Mouse (Mus musculus): Measurements from ENCODE around the gene Nup210. TPM values are rescaled to one million over a fixed set of nuclear protein-coding genes. Genes with fewer than 3 reads are reported as not detected.

Nup210 gene
- polyA plus RNA-seq, 2 experiments, result 12.6 to 18.9 TPM

DNA sequence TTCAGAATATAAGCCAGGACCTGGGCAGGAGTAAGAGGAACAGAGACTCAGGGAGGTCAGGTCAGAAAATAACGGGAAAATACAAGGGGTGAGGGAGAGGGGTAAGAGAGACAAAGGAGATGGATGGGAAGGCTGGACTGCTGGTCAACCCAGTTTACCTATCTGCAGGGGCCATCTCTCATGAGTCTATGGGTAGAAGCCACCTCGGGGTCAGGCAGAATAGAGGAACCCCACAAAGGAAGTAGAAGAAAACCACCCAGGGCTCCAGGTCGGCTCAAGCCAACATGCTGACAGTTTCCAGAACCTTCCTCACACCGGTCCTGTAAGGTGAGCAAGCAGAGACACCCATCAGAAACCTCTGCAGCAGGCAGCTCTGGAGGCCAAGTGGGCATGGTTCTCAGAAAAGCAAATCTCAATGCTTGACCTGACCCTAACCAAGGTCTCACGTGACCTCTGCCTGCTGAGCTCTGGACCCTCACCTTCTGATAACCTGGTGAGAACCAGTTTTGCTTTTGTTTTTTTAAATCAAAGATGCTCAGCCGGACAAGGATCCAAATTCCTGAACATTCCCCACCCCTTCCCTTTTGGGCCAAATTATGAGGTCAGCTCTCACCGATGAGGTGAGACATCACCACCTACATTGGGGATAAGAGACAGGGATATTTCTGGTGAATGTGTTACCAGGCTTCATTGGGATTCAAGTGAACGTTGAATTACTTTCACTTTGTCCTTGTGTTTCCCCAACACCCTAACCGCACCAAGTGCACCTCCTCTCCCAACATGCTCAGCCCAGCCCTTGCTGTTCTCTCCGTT is 5.3 kb downstream of the Nup210 start:
- Histone ChIP-seq H3K27me3 (ENCODE audit: control insufficient read depth, insufficient read depth, low read length) (no peaks in the 10 kb centered on the region; the same call in none of the 2 replicates), H3K4me2 (replicated peaks; ENCODE audit: low read depth, low read length, severe bottlenecking) (no peak overlapping the region), H3K4me3 (replicated peaks; ENCODE audit: low read length) (no peak overlapping the region), H3K36me3 (ENCODE audit: control insufficient read depth, insufficient read depth, low read length) (no peaks in the 10 kb centered on the region), H3K27ac (replicated peaks; ENCODE audit: low read depth, low read length) (no peak overlapping the region), H3K4me1 (ENCODE audit: control insufficient read depth, insufficient read depth, low read length) (no peaks in the 10 kb centered on the region), H3K9ac (ENCODE audit: low read depth, low read length, severe bottlenecking) (no peak overlapping the region), H3K9me3 (ENCODE audit: control insufficient read depth, low read length) (no peaks in the 10 kb centered on the region)
- WGBS, result 79% methylated on average over 10 of the region's 10 CpGs
- ATAC-seq (ENCODE audit: low FRiP score, low read depth) (no peak), DNase-seq (ENCODE audit: low spot score) (no peak)
- no peak for TF ChIP-seq POLR2A (IDR thresholded peaks at IDR 0.05; ENCODE audit: borderline replicate concordance, extremely low read depth, insufficient read depth, insufficient read length)

GRCm38 (mm10) chr6:91110323-91111020 is 6.2 kb downstream of the Nup210 start:
- Histone ChIP-seq H3K4me1 (ENCODE audit: control insufficient read depth, insufficient read depth, low read length) (no peaks in the 10 kb centered on the region), H3K9ac (ENCODE audit: low read depth, low read length, severe bottlenecking) (no peak overlapping the region), H3K4me2 (replicated peaks; ENCODE audit: low read depth, low read length, severe bottlenecking) (no peak overlapping the region), H3K27ac (replicated peaks; ENCODE audit: low read depth, low read length) (no peak overlapping the region), H3K4me3 (replicated peaks; ENCODE audit: low read length) (no peak overlapping the region), H3K9me3 (ENCODE audit: control insufficient read depth, low read length) (no peaks in the 10 kb centered on the region), H3K36me3 (ENCODE audit: control insufficient read depth, insufficient read depth, low read length) (no peaks in the 10 kb centered on the region), H3K27me3 (ENCODE audit: control insufficient read depth, insufficient read depth, low read length) (no peaks in the 10 kb centered on the region)
- DNase-seq (ENCODE audit: low spot score) (no peak), ATAC-seq (ENCODE audit: low FRiP score, low read depth) (no peak)
- no peak for TF ChIP-seq POLR2A (IDR thresholded peaks at IDR 0.05; ENCODE audit: borderline replicate concordance, extremely low read depth, insufficient read depth, insufficient read length)
- 61% methylated on average over 13 of the region's 13 CpGs for WGBS

DNA sequence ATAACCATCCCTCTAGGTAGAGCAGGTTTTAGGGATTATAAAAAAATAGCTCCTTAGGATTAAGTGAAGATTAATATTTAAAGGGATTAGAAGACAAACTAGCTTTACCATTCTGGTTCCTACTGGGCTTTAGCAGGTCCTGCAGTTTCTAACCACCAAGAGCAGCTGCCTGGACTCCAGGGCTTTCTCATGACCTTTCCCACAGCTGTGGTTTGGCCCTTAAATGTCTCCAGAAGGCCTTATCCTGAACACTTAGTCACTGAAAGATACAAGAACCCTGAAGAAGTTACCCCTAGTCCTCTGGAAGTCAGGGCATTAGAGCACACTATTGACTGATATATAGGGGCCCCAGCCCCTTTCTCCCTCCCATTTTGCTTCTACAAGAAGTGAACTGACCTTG is 7.1 kb downstream of the Nup210 start:
- Histone ChIP-seq H3K27me3 (ENCODE audit: control insufficient read depth, insufficient read depth, low read length) (no peaks in the 10 kb centered on the region), H3K36me3 (ENCODE audit: control insufficient read depth, insufficient read depth, low read length) (no peaks in the 10 kb centered on the region), H3K4me1 (ENCODE audit: control insufficient read depth, insufficient read depth, low read length) (no peaks in the 10 kb centered on the region; the same call in 1 of the 2 replicates), H3K27ac (replicated peaks; ENCODE audit: low read depth, low read length) (no peak overlapping the region), H3K4me3 (replicated peaks; ENCODE audit: low read length) (no peak overlapping the region), H3K9me3 (ENCODE audit: control insufficient read depth, low read length) (no peaks in the 10 kb centered on the region), H3K9ac (ENCODE audit: low read depth, low read length, severe bottlenecking) (no peak overlapping the region), H3K4me2 (replicated peaks; ENCODE audit: low read depth, low read length, severe bottlenecking) (no peak overlapping the region)
- TF ChIP-seq POLR2A (IDR thresholded peaks at IDR 0.05; ENCODE audit: borderline replicate concordance, extremely low read depth, insufficient read depth, insufficient read length), result no peak
- ATAC-seq (ENCODE audit: low FRiP score, low read depth) (no peak), DNase-seq (ENCODE audit: low spot score) (no peak)

GRCm38 (mm10) chr6:91108917-91109450 is 7.6 kb downstream of the Nup210 start:
- Histone ChIP-seq H3K4me1 (ENCODE audit: control insufficient read depth, insufficient read depth, low read length) (no peaks in the 10 kb centered on the region; the same call in 1 of the 2 replicates), H3K27ac (replicated peaks; ENCODE audit: low read depth, low read length) (no peak overlapping the region), H3K4me3 (replicated peaks; ENCODE audit: low read length) (no peak overlapping the region), H3K9me3 (ENCODE audit: control insufficient read depth, low read length) (no peaks in the 10 kb centered on the region), H3K36me3 (ENCODE audit: control insufficient read depth, insufficient read depth, low read length) (no peaks in the 10 kb centered on the region), H3K4me2 (replicated peaks; ENCODE audit: low read depth, low read length, severe bottlenecking) (no peak overlapping the region), H3K27me3 (ENCODE audit: control insufficient read depth, insufficient read depth, low read length) (no peaks in the 10 kb centered on the region), H3K9ac (ENCODE audit: low read depth, low read length, severe bottlenecking) (no peak overlapping the region)
- ATAC-seq (ENCODE audit: low FRiP score, low read depth), result 0 out of 2 replicates have a peak, but pooled peaks have one; percentile 17
- TF ChIP-seq POLR2A (IDR thresholded peaks at IDR 0.05; ENCODE audit: borderline replicate concordance, extremely low read depth, insufficient read depth, insufficient read length), result no peak
- DNase-seq (ENCODE audit: low spot score), result no peak
- 72% methylated on average over 2 of the region's 2 CpGs for WGBS

DNA sequence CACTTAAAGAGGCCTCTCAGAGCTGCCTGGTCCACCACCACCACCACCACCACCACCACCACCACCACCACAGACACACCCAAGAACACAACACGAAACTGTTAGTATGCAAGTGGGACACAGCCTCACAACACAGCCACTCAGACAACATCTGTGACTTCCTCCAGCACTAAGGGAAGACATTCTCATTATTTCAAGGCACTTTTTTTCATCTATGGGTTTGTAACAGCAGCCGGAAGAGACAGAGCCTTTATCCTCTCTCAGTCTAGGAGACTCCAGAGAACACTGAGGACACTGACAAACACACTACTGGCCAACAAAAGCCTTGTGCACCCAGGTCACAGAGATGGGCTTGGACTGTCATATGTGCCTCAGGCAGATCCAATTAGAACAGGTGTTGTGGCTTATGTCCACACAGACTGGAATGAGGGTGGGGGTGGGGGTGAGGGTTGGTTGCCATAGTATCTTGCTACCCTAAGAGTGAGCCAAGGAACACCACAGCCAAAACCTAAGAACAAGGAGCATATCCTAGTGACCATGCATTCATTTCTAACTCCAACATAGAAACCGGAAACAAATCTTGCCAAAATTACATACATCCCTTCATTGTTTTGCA is 8.2 kb downstream of the Nup210 start:
- DNase-seq (ENCODE audit: low spot score) (no peak), ATAC-seq (ENCODE audit: low FRiP score, low read depth) (0 out of 2 replicates have a peak, but pooled peaks have one; percentile 35)
- Histone ChIP-seq H3K4me1 (ENCODE audit: control insufficient read depth, insufficient read depth, low read length) (no peaks in the 10 kb centered on the region; the same call in 1 of the 2 replicates), H3K4me2 (replicated peaks; ENCODE audit: low read depth, low read length, severe bottlenecking) (no peak overlapping the region), H3K27ac (replicated peaks; ENCODE audit: low read depth, low read length) (no peak overlapping the region), H3K27me3 (ENCODE audit: control insufficient read depth, insufficient read depth, low read length) (no peaks in the 10 kb centered on the region), H3K9ac (ENCODE audit: low read depth, low read length, severe bottlenecking) (no peak overlapping the region), H3K4me3 (replicated peaks; ENCODE audit: low read length) (no peak overlapping the region), H3K36me3 (ENCODE audit: control insufficient read depth, insufficient read depth, low read length) (no peaks in the 10 kb centered on the region), H3K9me3 (ENCODE audit: control insufficient read depth, low read length) (no peaks in the 10 kb centered on the region)
- no peak for TF ChIP-seq POLR2A (IDR thresholded peaks at IDR 0.05; ENCODE audit: borderline replicate concordance, extremely low read depth, insufficient read depth, insufficient read length)
- WGBS, result 74% methylated on average over 3 of the region's 3 CpGs

Measured in limb, embryonic 14.5 days (tissue).